Mouse (Mus musculus) Patski (cell line): ENCODE results near the gene Wdr62. TPM values are rescaled to one million over a fixed set of nuclear protein-coding genes. Genes with fewer than 3 reads are reported as not detected.

ENCODE experiments used
- ATAC-seq: fragments of 100-300 bp; one replicate; pipeline ENCODE4 v1.8.0; 2021
- CTCF ChIA-PET: fragments of 350-600 bp; sonication (Branson Sonifier 250); formaldehyde crosslinking; loops from one replicate; lab custom pipeline; 2022; ENCODE audit warnings: inconsistent platforms; lab: Charles Lee
- POLR2A ChIA-PET: fragments of 350-600 bp; sonication (Branson Sonifier 250); formaldehyde crosslinking; loops from one replicate; lab custom pipeline; 2022; ENCODE audit warnings: antibody characterized with exemption, inconsistent platforms; lab: Charles Lee
- DNase-seq: peaks from one replicate; pipeline ENCODE4 v3.0.0-alpha.2; 2011; ENCODE audit warnings: low read depth, low spot score
- H3K27me3 ChIP-seq: fragments of 371-371 bp; one replicate; pipeline ENCODE4 v1.5.1; 2021
- CTCF ChIP-seq: fragments of 100-300 bp; IDR thresholded peaks from one replicate; pipeline ENCODE4 v1.5.1; 2021
- in situ Hi-C: fragments of 300-500 bp; cut with MboI; formaldehyde crosslinking; loops from 3 replicates; pipeline ENCODE4 v1.11.1; 2018; ENCODE audit warnings: low pct_unique_long_range_greater_than_20kb, mixed read lengths
- polyA plus RNA-seq: library from polyadenylated mRNA; unstranded; gene quantifications from one replicate; pipeline ENCODE4 v1.2.3, GENCODE M21; 2021

Wdr62 gene
- polyA plus RNA-seq, 1 experiment from 2014 or later = 9.7 TPM

GRCm38 (mm10) chr7:30192088-30192487 lies 88.1 kb downstream of the Wdr62 start:
- DNase-seq (no peak), ATAC-seq (no peak)
- no peaks in the 10 kb centered on the region for H3K27me3 ChIP-seq
- no peak for TF ChIP-seq CTCF
- ChIA-PET CTCF (no interaction called here), POLR2A (no interaction called here)
- in situ Hi-C loops = no loop called here

Other genes starting within 250 kb of the Wdr62 start
- gene Zfp14, start 229.0 kb downstream of the Wdr62 start, polyA plus RNA-seq = 3.4 TPM
- 13.7 TPM for gene Zfp82, start 207.5 kb downstream of the Wdr62 start, polyA plus RNA-seq
- 1.1 TPM for gene Gm26920, start 190.0 kb downstream of the Wdr62 start, polyA plus RNA-seq
- 5.3 TPM for gene Zfp566, start 189.9 kb downstream of the Wdr62 start, polyA plus RNA-seq
- gene Zfp260, start 185.6 kb downstream of the Wdr62 start, polyA plus RNA-seq = 55.7 TPM
- 8.7 TPM for gene Zfp382, start 158.5 kb downstream of the Wdr62 start, polyA plus RNA-seq
- gene Zfp146, start 110.7 kb downstream of the Wdr62 start, polyA plus RNA-seq = 56.4 TPM
- 0.89 TPM for gene Cox7a1, start 96.3 kb downstream of the Wdr62 start, polyA plus RNA-seq
- gene Capns1, start 81.6 kb downstream of the Wdr62 start, polyA plus RNA-seq = 456 TPM
- gene Polr2i, start 48.5 kb downstream of the Wdr62 start, polyA plus RNA-seq = 79.3 TPM
- gene Tbcb, start 48.1 kb downstream of the Wdr62 start, polyA plus RNA-seq = 87.4 TPM
- gene Ovol3, start 44.7 kb downstream of the Wdr62 start, polyA plus RNA-seq = not detected
- gene Thap8, start 325 bp downstream of the Wdr62 start, polyA plus RNA-seq = 0.14 TPM
- 78.3 TPM for gene Clip3, start 11.3 kb upstream of the Wdr62 start, polyA plus RNA-seq
- 35.2 TPM for gene Alkbh6, start 28.3 kb upstream of the Wdr62 start, polyA plus RNA-seq
- 2.6 TPM for gene Syne4, start 34.4 kb upstream of the Wdr62 start, polyA plus RNA-seq
- gene E130208F15Rik, start 41.3 kb upstream of the Wdr62 start, polyA plus RNA-seq = 3.3 TPM
- gene Sdhaf1, start 43.5 kb upstream of the Wdr62 start, polyA plus RNA-seq = 6.4 TPM
- gene Lrfn3, start 82.4 kb upstream of the Wdr62 start, polyA plus RNA-seq = 21.9 TPM
- gene Tyrobp, start 133.3 kb upstream of the Wdr62 start, polyA plus RNA-seq = not detected
- gene Hcst, start 139.4 kb upstream of the Wdr62 start, polyA plus RNA-seq = not detected
- gene Nfkbid, start 141.3 kb upstream of the Wdr62 start, polyA plus RNA-seq = 0.86 TPM
- gene Aplp1, start 165.1 kb upstream of the Wdr62 start, polyA plus RNA-seq = 104 TPM
- not detected for gene Kirrel2, start 177.3 kb upstream of the Wdr62 start, polyA plus RNA-seq
- not detected for gene Nphs1, start 177.9 kb upstream of the Wdr62 start, polyA plus RNA-seq
- 0.05 TPM for gene Prodh2, start 213.2 kb upstream of the Wdr62 start, polyA plus RNA-seq